Mouse (Mus musculus) C2C12 (cell line): Measurements from ENCODE around the gene Jazf1.
A peak's percentile ranks its signal among the peaks of the same experiment; 100 is the strongest.

Experiments
- CEBPB ChIP-seq: IDR thresholded peaks from one replicate; pipeline ENCODE4 v1.6.1; 2011; ENCODE audit warnings: low read depth, mild to moderate bottlenecking, control low read depth, moderate library complexity
- CTCF ChIP-seq: IDR thresholded peaks from one replicate; pipeline ENCODE4 v1.5.1; 2011; ENCODE audit not compliant: control insufficient read depth, insufficient read depth, insufficient read length
- FOSL1 ChIP-seq: IDR thresholded peaks from one replicate; pipeline ENCODE4 v1.8.0; 2011; ENCODE audit warnings: mild to moderate bottlenecking, low read length; ENCODE audit not compliant: poor library complexity, insufficient read depth, severe bottlenecking
- MAX ChIP-seq: IDR thresholded peaks from one replicate; pipeline ENCODE4 v1.6.1; 2011; ENCODE audit warnings: mild to moderate bottlenecking, control low read depth
- MYOG ChIP-seq: IDR thresholded peaks from one replicate; pipeline ENCODE4 v1.6.1; 2011; ENCODE audit not compliant: control insufficient read depth, insufficient read length; ENCODE audit errors: extremely low read depth
- USF1 ChIP-seq: IDR thresholded peaks from one replicate; pipeline ENCODE4 v1.6.1; 2011; ENCODE audit warnings: low read depth, mild to moderate bottlenecking, control low read depth, moderate library complexity

GRCm38 (mm10) chr6:52838691-52839090 lies 229.7 kb downstream of the Jazf1 start:
- TF ChIP-seq CTCF (peak; percentile 60), MYOG (no peak), USF1 (no peak), FOSL1 (no peak), CEBPB (no peak), MAX (no peak)
